Mouse (Mus musculus): ENCODE results near the gene Fgf8. TPM values are rescaled to one million over a fixed set of nuclear protein-coding genes. Genes with fewer than 3 reads are reported as not detected.
A peak's percentile ranks its signal among the peaks of the same experiment; 100 is the strongest.

The Fgf8 gene
- polyA plus RNA-seq, 1 experiment from 2014 or later, result 20.8 TPM

DNA sequence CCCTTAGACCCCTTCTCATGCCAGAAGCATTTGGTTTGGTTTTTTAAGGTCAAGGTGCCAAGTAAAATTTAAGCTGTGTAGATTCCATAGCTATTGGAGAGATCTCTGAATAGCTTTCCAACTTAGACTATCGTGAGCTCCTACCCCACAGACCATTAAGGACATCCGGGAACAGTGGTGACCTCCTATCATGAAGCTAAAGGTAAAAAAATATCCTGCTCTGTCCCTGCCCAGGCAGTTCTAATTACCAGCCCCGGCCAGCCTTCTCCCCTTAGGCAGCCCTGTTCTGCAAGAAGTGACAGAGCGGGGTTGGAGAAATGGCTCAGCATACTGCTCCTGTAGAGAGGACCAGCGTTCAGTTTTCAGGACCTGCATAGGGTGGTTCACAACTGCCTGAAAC is 4.2 kb downstream of the Fgf8 start:
- H3K9me3 ChIP-seq (replicated peaks; ENCODE audit: low read length), result no peaks in the 10 kb centered on the region
- H3K4me3 ChIP-seq (replicated peaks; ENCODE audit: low read depth, low read length), result no peak overlapping the region
- H3K4me1 ChIP-seq (replicated peaks; ENCODE audit: insufficient read depth, low read length), result peaks cover 20% of the 10 kb centered on the region
- H3K27ac ChIP-seq, result no peak overlapping the region
- ATAC-seq (replicated peaks; ENCODE audit: low FRiP score, low read depth), result no peak
- WGBS, result 58% methylated on average over 5 of the region's 5 CpGs
- no peak overlapping the region for H3K4me2 ChIP-seq (ENCODE audit: low read length)
- no peak for DNase-seq (ENCODE audit: low spot score)
- H3K9ac ChIP-seq (ENCODE audit: low read depth, low read length), result no peak overlapping the region
- no peaks in the 10 kb centered on the region for H3K36me3 ChIP-seq (ENCODE audit: insufficient read depth, low read length)
- no peak for TF ChIP-seq CTCF (IDR thresholded peaks at IDR 0.05; ENCODE audit: low read depth)
- H3K27me3 ChIP-seq (ENCODE audit: insufficient read depth, low read length), result peaks cover 43% of the 10 kb centered on the region

DNA sequence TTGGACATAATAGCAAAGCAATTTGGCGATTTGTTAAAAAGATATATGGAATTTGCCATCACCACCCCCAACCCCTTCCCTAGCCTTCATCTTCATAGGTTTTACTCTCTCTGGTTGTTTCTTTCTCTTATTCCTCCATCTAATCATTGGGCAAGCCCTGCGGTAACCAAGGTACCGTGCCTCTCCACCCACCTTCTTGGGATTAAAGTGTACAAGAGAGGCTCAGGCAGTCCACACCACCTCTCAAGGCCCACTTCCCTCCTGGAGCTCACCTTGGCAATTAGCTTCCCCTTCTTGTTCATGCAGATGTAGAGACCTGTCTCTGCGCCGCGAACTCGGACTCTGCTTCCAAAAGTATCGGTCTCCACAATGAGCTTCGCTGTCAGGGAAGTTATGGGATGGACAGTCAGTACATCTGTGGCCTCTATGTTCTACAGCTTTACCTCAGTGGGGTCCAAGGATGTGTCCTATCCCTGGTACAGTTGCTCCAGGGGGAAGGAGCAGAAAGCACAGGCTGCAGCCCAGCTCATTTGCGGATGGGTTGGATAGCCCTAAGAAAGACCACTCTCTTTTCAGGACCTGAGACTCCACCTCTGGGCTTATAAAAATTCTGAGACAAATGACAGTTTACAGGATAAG is 4.8 kb downstream of the Fgf8 start:
- Histone ChIP-seq H3K9ac (ENCODE audit: low read depth, low read length) (no peak overlapping the region), H3K4me2 (ENCODE audit: low read length) (no peak overlapping the region), H3K9me3 (replicated peaks; ENCODE audit: low read length) (no peaks in the 10 kb centered on the region), H3K27ac (no peak overlapping the region), H3K27me3 (ENCODE audit: insufficient read depth, low read length) (peaks cover 43% of the 10 kb centered on the region), H3K4me3 (replicated peaks; ENCODE audit: low read depth, low read length) (no peak overlapping the region), H3K4me1 (replicated peaks; ENCODE audit: insufficient read depth, low read length) (peaks cover 18% of the 10 kb centered on the region), H3K36me3 (ENCODE audit: insufficient read depth, low read length) (no peaks in the 10 kb centered on the region)
- ATAC-seq (replicated peaks; ENCODE audit: low FRiP score, low read depth) (no peak), DNase-seq (ENCODE audit: low spot score) (no peak)
- 84% methylated on average over 10 of the region's 10 CpGs for WGBS
- TF ChIP-seq CTCF (IDR thresholded peaks at IDR 0.05; ENCODE audit: low read depth), result no peak

DNA sequence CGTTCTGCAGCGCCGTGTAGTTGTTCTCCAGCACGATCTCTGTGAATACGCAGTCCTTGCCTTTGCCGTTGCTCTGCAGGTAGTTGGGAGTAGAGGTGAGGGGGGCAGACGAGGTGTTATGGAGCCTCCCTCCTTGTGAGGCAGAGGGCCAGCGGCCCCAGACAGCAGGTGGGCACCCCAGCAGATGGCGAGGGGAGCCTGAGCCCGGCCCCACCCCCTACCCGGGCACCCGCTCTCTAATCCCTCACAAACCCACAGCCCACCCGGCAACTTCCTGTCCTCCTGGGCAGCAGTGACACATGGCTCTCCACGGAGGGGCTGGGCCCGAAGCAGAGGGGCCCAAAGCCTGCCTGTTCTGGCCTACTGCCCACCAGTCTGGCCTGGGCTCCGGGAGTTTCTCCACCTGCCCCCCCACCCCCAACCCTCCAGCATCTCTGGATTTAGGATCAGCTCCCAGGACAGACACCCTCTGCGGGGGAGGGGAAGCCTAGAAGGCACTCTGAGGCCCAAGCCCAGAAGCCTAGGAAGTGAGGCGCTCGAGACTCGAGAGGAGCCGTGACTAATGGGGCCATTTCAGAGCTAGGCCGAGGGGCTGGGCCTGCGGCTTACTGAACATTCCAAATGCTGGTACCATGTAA is 5.4 kb downstream of the Fgf8 start:
- Histone ChIP-seq H3K4me3 (replicated peaks; ENCODE audit: low read depth, low read length) (0 out of 2 replicates have a peak overlapping the region, but pooled peaks have one; percentile 17), H3K9ac (ENCODE audit: low read depth, low read length) (0 out of 2 replicates have a peak overlapping the region, but pooled peaks have one; percentile 18), H3K36me3 (ENCODE audit: insufficient read depth, low read length) (no peaks in the 10 kb centered on the region), H3K9me3 (replicated peaks; ENCODE audit: low read length) (no peaks in the 10 kb centered on the region), H3K27ac (no peak overlapping the region), H3K4me2 (ENCODE audit: low read length) (peak overlapping the region; percentile 47), H3K4me1 (replicated peaks; ENCODE audit: insufficient read depth, low read length) (peaks cover 14% of the 10 kb centered on the region), H3K27me3 (ENCODE audit: insufficient read depth, low read length) (peaks cover 46% of the 10 kb centered on the region)
- WGBS, result 19% methylated on average over 23 of the region's 23 CpGs
- TF ChIP-seq CTCF (IDR thresholded peaks at IDR 0.05; ENCODE audit: low read depth), result no peak
- ATAC-seq (replicated peaks; ENCODE audit: low FRiP score, low read depth) (peak; percentile 20; the same call in 1 of the 2 replicates), DNase-seq (ENCODE audit: low spot score) (no peak)

DNA sequence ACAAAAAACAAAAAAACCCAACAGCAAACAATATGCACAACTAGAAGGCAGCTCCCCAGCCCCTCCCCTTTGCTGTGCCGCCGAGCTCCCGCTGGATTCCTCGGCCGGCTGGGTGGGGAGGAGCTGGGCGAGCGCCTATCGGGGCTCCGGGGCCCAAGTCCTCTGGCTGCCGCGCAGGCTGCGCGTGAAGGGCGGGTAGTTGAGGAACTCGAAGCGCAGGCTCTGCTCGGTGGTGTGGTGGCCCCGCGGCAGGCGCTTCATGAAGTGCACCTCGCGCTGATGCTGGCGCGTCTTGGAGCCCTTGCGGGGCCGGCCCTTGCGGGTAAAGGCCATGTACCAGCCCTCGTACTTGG is 5.9 kb downstream of the Fgf8 start:
- no peak overlapping the region for H3K9ac ChIP-seq (ENCODE audit: low read depth, low read length)
- ATAC-seq (replicated peaks; ENCODE audit: low FRiP score, low read depth) (0 out of 2 replicates have a peak, but pooled peaks have one; percentile 48), DNase-seq (ENCODE audit: low spot score) (peak; percentile 66)
- TF ChIP-seq CTCF (IDR thresholded peaks at IDR 0.05; ENCODE audit: low read depth), result no peak
- H3K4me2 ChIP-seq (ENCODE audit: low read length), result peak overlapping the region; percentile 47
- 0 out of 2 replicates have a peak overlapping the region, but pooled peaks have one; percentile 17 for H3K4me3 ChIP-seq (replicated peaks; ENCODE audit: low read depth, low read length)
- peaks cover 14% of the 10 kb centered on the region for H3K4me1 ChIP-seq (replicated peaks; ENCODE audit: insufficient read depth, low read length)
- WGBS, result 3% methylated on average over 28 of the region's 28 CpGs
- H3K9me3 ChIP-seq (replicated peaks; ENCODE audit: low read length), result no peaks in the 10 kb centered on the region
- no peak overlapping the region for H3K27ac ChIP-seq
- peaks cover 46% of the 10 kb centered on the region for H3K27me3 ChIP-seq (ENCODE audit: insufficient read depth, low read length)
- no peaks in the 10 kb centered on the region for H3K36me3 ChIP-seq (ENCODE audit: insufficient read depth, low read length)

DNA sequence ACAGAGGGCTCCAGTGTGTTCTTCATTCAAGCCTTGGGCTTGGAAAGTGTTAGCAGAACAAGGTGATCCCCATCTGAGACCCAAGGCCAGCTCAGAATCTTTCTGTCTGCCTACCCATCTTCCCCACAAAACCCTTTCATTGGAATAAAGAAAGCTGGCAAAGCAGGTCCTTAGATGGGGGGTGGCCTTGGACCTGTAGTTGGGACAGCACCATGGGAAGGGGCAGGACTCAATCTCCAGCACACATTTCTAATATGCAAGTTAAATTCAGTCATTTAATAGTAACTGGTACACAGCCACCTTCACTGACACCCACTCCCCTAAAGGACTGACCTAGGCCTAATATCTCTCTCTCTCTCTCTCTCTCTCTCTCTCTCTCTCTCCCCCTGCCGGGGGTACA is 6.5 kb downstream of the Fgf8 start:
- H3K27ac ChIP-seq, result no peak overlapping the region
- H3K4me1 ChIP-seq (replicated peaks; ENCODE audit: insufficient read depth, low read length), result peaks cover 14% of the 10 kb centered on the region
- 78% methylated on average over 1 of the region's 1 CpGs for WGBS
- no peaks in the 10 kb centered on the region for H3K9me3 ChIP-seq (replicated peaks; ENCODE audit: low read length)
- no peak overlapping the region for H3K9ac ChIP-seq (ENCODE audit: low read depth, low read length)
- DNase-seq (ENCODE audit: low spot score), result no peak
- H3K27me3 ChIP-seq (ENCODE audit: insufficient read depth, low read length), result peaks cover 40% of the 10 kb centered on the region
- ATAC-seq (replicated peaks; ENCODE audit: low FRiP score, low read depth), result no peak
- H3K4me2 ChIP-seq (ENCODE audit: low read length), result no peak overlapping the region
- H3K36me3 ChIP-seq (ENCODE audit: insufficient read depth, low read length), result no peaks in the 10 kb centered on the region
- H3K4me3 ChIP-seq (replicated peaks; ENCODE audit: low read depth, low read length), result no peak overlapping the region
- no peak for TF ChIP-seq CTCF (IDR thresholded peaks at IDR 0.05; ENCODE audit: low read depth)

DNA sequence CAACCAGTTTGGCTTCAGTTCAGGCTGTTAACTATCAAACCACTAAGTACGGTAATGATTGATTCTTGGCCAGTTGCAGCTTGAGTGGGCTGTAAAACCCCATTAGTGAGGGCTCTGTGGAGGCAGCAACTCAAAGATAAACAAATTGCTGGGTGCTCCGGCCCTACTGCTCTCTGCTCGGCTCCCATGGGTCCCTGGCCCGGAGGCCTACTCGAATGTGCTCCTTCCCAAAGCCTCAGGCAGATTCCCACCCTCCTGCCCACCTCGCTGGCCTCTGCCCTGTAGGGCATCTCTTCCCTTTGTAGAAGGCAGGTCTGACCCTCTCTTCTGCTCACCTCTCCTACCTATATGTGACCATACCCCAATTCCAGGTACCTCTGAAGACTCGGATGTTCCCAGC is 8.0 kb downstream of the Fgf8 start:
- 32% methylated on average over 7 of the region's 7 CpGs for WGBS
- TF ChIP-seq CTCF (IDR thresholded peaks at IDR 0.05; ENCODE audit: low read depth), result no peak
- Histone ChIP-seq H3K9ac (ENCODE audit: low read depth, low read length) (no peak overlapping the region), H3K4me3 (replicated peaks; ENCODE audit: low read depth, low read length) (no peak overlapping the region), H3K4me1 (replicated peaks; ENCODE audit: insufficient read depth, low read length) (peaks cover 14% of the 10 kb centered on the region), H3K27ac (peak overlapping the region; percentile 66; the same call in 1 of the 2 replicates), H3K4me2 (ENCODE audit: low read length) (no peak overlapping the region), H3K36me3 (ENCODE audit: insufficient read depth, low read length) (no peaks in the 10 kb centered on the region), H3K27me3 (ENCODE audit: insufficient read depth, low read length) (peaks cover 30% of the 10 kb centered on the region), H3K9me3 (replicated peaks; ENCODE audit: low read length) (no peaks in the 10 kb centered on the region)
- DNase-seq (ENCODE audit: low spot score) (no peak), ATAC-seq (replicated peaks; ENCODE audit: low FRiP score, low read depth) (no peak)
